In the genomic region with DNA sequence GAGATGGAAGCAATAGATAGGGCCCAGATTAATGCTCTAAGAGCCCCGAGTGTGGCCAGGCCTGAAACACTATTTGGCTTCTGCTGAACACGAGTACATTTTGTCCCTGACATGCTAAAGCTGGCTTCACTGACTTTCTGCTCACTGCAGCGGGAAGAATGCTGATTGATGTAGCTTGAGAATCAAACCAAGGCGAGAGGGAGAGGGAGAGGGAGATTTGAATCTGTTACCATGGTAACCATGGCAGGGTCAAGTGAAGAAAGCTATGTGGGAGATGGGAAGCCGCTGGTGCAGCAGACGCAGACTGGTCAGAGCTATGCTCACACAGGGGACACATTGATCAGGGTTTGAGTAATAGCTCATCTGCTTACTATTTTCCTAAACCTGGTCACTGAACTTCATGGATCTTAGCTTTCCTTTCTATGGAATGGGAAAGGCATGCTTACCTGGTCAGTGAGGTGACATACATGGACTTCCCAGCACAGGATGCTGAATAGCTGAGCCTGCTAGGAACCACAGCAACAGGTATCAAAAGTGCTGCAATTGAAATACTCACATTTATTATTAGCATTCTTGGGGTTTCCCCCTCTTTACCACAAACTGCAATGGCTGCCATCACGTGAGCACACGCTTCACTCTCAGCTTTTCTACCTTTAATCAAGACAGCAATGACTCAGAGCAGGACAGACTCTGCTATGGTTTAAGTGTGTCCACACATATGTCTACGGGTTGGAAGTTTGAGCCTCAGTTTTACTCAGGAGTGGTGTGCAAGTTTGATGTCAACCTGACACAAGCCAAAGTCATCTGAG, we compare ENCODE assay signal across 10 mouse cellular contexts. TPM values are rescaled to one million over a fixed set of nuclear protein-coding genes. Genes with fewer than 3 reads are reported as not detected.
DNase-seq lines count a peak whose midpoint lies in the region.
"Had no signal": no experiment of that assay in that cellular context is flagged by ENCODE, and none has a peak within 500 bp of the region (broad histone marks: within the 10 kb centered on the region; RNA-seq: fewer than 3 reads in every experiment).

No protein-coding gene starts in this region.

- H3K27ac ChIP-seq in forebrain, embryonic 10.5 days, result peak overlapping the region; percentile 32; the same call in 1 of the 2 replicates
- no peak overlapping the region for H3K27ac ChIP-seq in limb, embryonic 10.5 days
- H3K27ac ChIP-seq: heart, embryonic 13.5 days; liver, embryonic 15.5 days had no signal

- peak; percentile 27 to 40 for DNase-seq in left cerebral cortex, postnatal 25 days (ENCODE audit: low spot score in 2 of 2)
- DNase-seq in left cerebral cortex, adult 8-10 months (ENCODE audit: low spot score in 2 of 2), result no peak
- DNase-seq in forebrain, embryonic 10.5 days (ENCODE audit: extremely low spot score, low spot score), result peak; percentile 55
- DNase-seq in kidney, postnatal 14 days, result peak; percentile 48
- DNase-seq in retina, embryonic 14.5 days (ENCODE audit: low spot score), result peak; percentile 69
- DNase-seq in gastrocnemius, adult 8-10 months (ENCODE audit: low spot score in 2 of 2), result no peak
- no peak for DNase-seq in right cerebral cortex, postnatal 14 days
- no peak for DNase-seq in limb, embryonic 10.5 days (ENCODE audit: low spot score)

- intact Hi-C loops in left cerebral cortex, postnatal 25 days (cut with DNase I), result loop anchor here (2.0 kb wide), 2 partner anchors 27 to 57 kb away; partner anchors contain the start of gene Atp1a1

- H3K4me3 ChIP-seq in forebrain, embryonic 10.5 days, result no peak overlapping the region
- H3K4me3 ChIP-seq in limb, embryonic 10.5 days, result no peak overlapping the region
- H3K4me3 ChIP-seq: heart, embryonic 13.5 days; liver, embryonic 15.5 days had no signal

- no peaks in the 10 kb centered on the region for H3K36me3 ChIP-seq in forebrain, embryonic 10.5 days (replicated peaks)
- no peaks in the 10 kb centered on the region for H3K36me3 ChIP-seq in limb, embryonic 10.5 days
- H3K36me3 ChIP-seq: heart, embryonic 13.5 days; liver, embryonic 15.5 days had no signal

- H3K4me1 ChIP-seq in forebrain, embryonic 10.5 days, result peaks cover 21% of the 10 kb centered on the region
- H3K4me1 ChIP-seq in limb, embryonic 10.5 days, result peaks cover 11% of the 10 kb centered on the region
- H3K4me1 ChIP-seq: liver, embryonic 15.5 days had no signal

- no peaks in the 10 kb centered on the region for H3K9me3 ChIP-seq in forebrain, embryonic 10.5 days
- H3K9me3 ChIP-seq in limb, embryonic 10.5 days (replicated peaks), result no peaks in the 10 kb centered on the region
- H3K9me3 ChIP-seq: heart, embryonic 13.5 days; liver, embryonic 15.5 days had no signal

- H3K27me3 ChIP-seq in forebrain, embryonic 10.5 days (ENCODE audit: poor library complexity, severe bottlenecking), result 0 out of 2 replicates have a peak, but pooled peaks cover under 1% of the 10 kb centered on the region
- no peaks in the 10 kb centered on the region for H3K27me3 ChIP-seq in limb, embryonic 10.5 days (ENCODE audit: low read depth, poor library complexity, severe bottlenecking)
- H3K27me3 ChIP-seq: heart, embryonic 13.5 days; liver, embryonic 15.5 days had no signal

- 43% methylated on average over 9 of the region's 9 CpGs for WGBS in forebrain, embryonic 10.5 days
- 55% methylated on average over 9 of the region's 9 CpGs for WGBS in limb, embryonic 10.5 days

RNA-seq across cellular contexts. Expression of gene Atp1a1, which starts 56.9 kb away (rescaled TPM):
- total RNA-seq in left cerebral cortex, postnatal 25 days (2021), result 1,000 to 10,000 TPM; 1,156 to 1,300 TPM
- total RNA-seq in left cerebral cortex, adult 8-10 months (2022), result 100 to 1,000 TPM; 805 to 868 (median 852) TPM
- polyA plus RNA-seq in forebrain, embryonic 10.5 days (2016; fragmentation: Nextera tagmentation; extraction: Ambion mirVana), result 42.8 and 48.2 TPM in 2 replicates
- 10 to 100 TPM; 75.7 to 99.5 (median 84.9) TPM for total RNA-seq in gastrocnemius, adult 8-10 months (2022)
- polyA plus RNA-seq in limb, embryonic 10.5 days (2016; fragmentation: Nextera tagmentation; extraction: Ambion mirVana), result 47.7 and 53.7 TPM in 2 replicates

Comparison
In these comparisons a context has a peak if more than half of its experiments do, and no peak if none do; other contexts are left out.
1. DNase-seq: peak in left cerebral cortex, postnatal 25 days (2 of 2), forebrain, embryonic 10.5 days (single experiment), kidney, postnatal 14 days (single experiment) and retina, embryonic 14.5 days (single experiment); none in left cerebral cortex, adult 8-10 months (0 of 2), gastrocnemius, adult 8-10 months (0 of 2), right cerebral cortex, postnatal 14 days (single experiment) and limb, embryonic 10.5 days (single experiment).
2. RNA of gene Atp1a1, which starts 56.9 kb away (total RNA-seq): 1,156 to 1,300 TPM in left cerebral cortex, postnatal 25 days and 805 to 868 TPM in left cerebral cortex, adult 8-10 months; 75.7 to 99.5 TPM in gastrocnemius, adult 8-10 months; every median in the first group is over 4 times any median in the second.